Mouse (Mus musculus) embryonic facial prominence, embryonic 14.5 days (tissue): ENCODE results near the gene Ier5l. TPM values are rescaled to one million over a fixed set of nuclear protein-coding genes. Genes with fewer than 3 reads are reported as not detected.

Experiments used
- ATAC-seq: fragments of 200-750 bp; cut with Nextera tagmentation; 2 replicates; pipeline ENCODE4 v1.8.0; 2017; ENCODE audit warnings: low read depth, moderate number of reproducible peaks, moderate TSS enrichment
- DNase-seq: peaks from one replicate; pipeline ENCODE4 v3.0.0-alpha.2; 2015; ENCODE audit warnings: low spot score
- H3K27ac ChIP-seq: fragments of 300-500 bp; sonication (generic); replicated peaks from 2 replicates; pipeline ENCODE4 v1.5.1; 2014; ENCODE audit warnings: low read depth, mild to moderate bottlenecking, low read length, moderate library complexity
- H3K27me3 ChIP-seq: fragments of 300-500 bp; sonication (generic); replicated peaks from 2 replicates; pipeline ENCODE4 v1.6.1; 2014; ENCODE audit warnings: low read length; ENCODE audit not compliant: control insufficient read depth, insufficient read depth
- H3K36me3 ChIP-seq: fragments of 300-500 bp; sonication (generic); 2 replicates; pipeline ENCODE4 v1.6.1; 2014; ENCODE audit warnings: low read length, mixed read lengths; ENCODE audit not compliant: control insufficient read depth, insufficient read depth
- H3K4me1 ChIP-seq: fragments of 300-500 bp; sonication (generic); 2 replicates; pipeline ENCODE4 v1.6.1; 2014; ENCODE audit warnings: antibody characterized with exemption, low read length; ENCODE audit not compliant: control insufficient read depth, insufficient read depth
- H3K4me2 ChIP-seq: fragments of 300-500 bp; sonication (generic); 2 replicates; pipeline ENCODE4 v1.6.1; 2014; ENCODE audit warnings: low read depth, mild to moderate bottlenecking, low read length, moderate library complexity, mixed read lengths
- H3K4me3 ChIP-seq: fragments of 300-500 bp; sonication (generic); 2 replicates; pipeline ENCODE4 v1.5.1; 2014; ENCODE audit warnings: low read depth, mild to moderate bottlenecking, low read length
- H3K9ac ChIP-seq: fragments of 300-500 bp; sonication (generic); 2 replicates; pipeline ENCODE4 v1.6.1; 2014; ENCODE audit warnings: low read depth, mild to moderate bottlenecking, low read length, moderate library complexity, mixed read lengths
- H3K9me3 ChIP-seq: fragments of 300-500 bp; sonication (generic); 2 replicates; pipeline ENCODE4 v1.6.1; 2016; ENCODE audit warnings: low read length; ENCODE audit not compliant: control insufficient read depth
- WGBS: fragments of 180-500 bp; shearing (Covaris S2); extraction: QIAGEN DNeasy Blood & Tissue Kit; methylation state at CpG from one replicate; pipeline ENCODE4 v1.1.7; 2014; 5-methylcytosine and 5-hydroxymethylcytosine counted together
- polyA plus RNA-seq: library from polyadenylated mRNA; unstranded; fragments of >200 nt; fragmentation: Nextera tagmentation; extraction: Ambion mirVana; gene quantifications from 2 replicates; pipeline ENCODE4 v1.2.1, GENCODE M21; 2014

Gene Ier5l
- polyA plus RNA-seq, 1 experiment from 2014 or later: 3.4 TPM

- Histone ChIP-seq H3K9ac (no peak overlapping the region), H3K4me1 (peaks cover 2% of the 10 kb centered on the region), H3K36me3 (peaks cover 55% of the 10 kb centered on the region), H3K27me3 (no peaks in the 10 kb centered on the region), H3K27ac (no peak overlapping the region), H3K9me3 (peaks cover 13% of the 10 kb centered on the region), H3K4me2 (no peak overlapping the region), H3K4me3 (no peak overlapping the region)
- no peak for DNase-seq
- ATAC-seq: no peak
- WGBS: 66% methylated on average over 1 of the region's 1 CpGs
Measured at GRCm38 (mm10) chr2:30450530-30450929, 23.5 kb downstream of the Ier5l start.

- no peaks in the 10 kb centered on the region for H3K27me3 ChIP-seq
- H3K36me3 ChIP-seq: peaks cover 68% of the 10 kb centered on the region
- peaks cover 23% of the 10 kb centered on the region for H3K4me1 ChIP-seq
- WGBS: 76% methylated on average over 7 of the region's 7 CpGs
- no peak for ATAC-seq
- no peak overlapping the region for H3K4me3 ChIP-seq
- no peak overlapping the region for H3K4me2 ChIP-seq
- H3K9ac ChIP-seq: no peak overlapping the region
- no peak overlapping the region for H3K27ac ChIP-seq
- H3K9me3 ChIP-seq: peaks cover 13% of the 10 kb centered on the region
- DNase-seq: no peak
Measured at GRCm38 (mm10) chr2:30448371-30448770, 25.6 kb downstream of the Ier5l start.

- Histone ChIP-seq H3K27me3 (no peaks in the 10 kb centered on the region), H3K36me3 (peaks cover 71% of the 10 kb centered on the region), H3K9me3 (peaks cover 13% of the 10 kb centered on the region), H3K27ac (peak overlapping the region; percentile 21; the same call in 1 of the 2 replicates), H3K4me1 (peaks cover 35% of the 10 kb centered on the region), H3K9ac (0 out of 2 replicates have a peak overlapping the region, but pooled peaks have one; percentile 5), H3K4me2 (no peak overlapping the region), H3K4me3 (no peak overlapping the region)
- ATAC-seq (no peak), DNase-seq (no peak)
- 70% methylated on average over 10 of the region's 10 CpGs for WGBS
Measured at GRCm38 (mm10) chr2:30446891-30447826, 26.9 kb downstream of the Ier5l start.

GRCm38 (mm10) chr2:30445312-30445711 is 28.7 kb downstream of the Ier5l start:
- Histone ChIP-seq H3K9ac (peak overlapping the region; percentile 45), H3K4me3 (no peak overlapping the region), H3K4me2 (no peak overlapping the region), H3K36me3 (peaks cover 61% of the 10 kb centered on the region), H3K9me3 (peaks cover 10% of the 10 kb centered on the region), H3K27me3 (no peaks in the 10 kb centered on the region), H3K27ac (peak overlapping the region; percentile 78), H3K4me1 (peaks cover 51% of the 10 kb centered on the region)
- 30% methylated on average over 2 of the region's 2 CpGs for WGBS
- DNase-seq (peak; percentile 84), ATAC-seq (0 out of 2 replicates have a peak, but pooled peaks have one; percentile 16)

GRCm38 (mm10) chr2:30444450-30444849 is 29.6 kb downstream of the Ier5l start:
- DNase-seq (no peak), ATAC-seq (no peak)
- Histone ChIP-seq H3K27me3 (no peaks in the 10 kb centered on the region), H3K9ac (no peak overlapping the region), H3K36me3 (peaks cover 59% of the 10 kb centered on the region), H3K27ac (peak overlapping the region; percentile 99), H3K9me3 (peaks cover 2% of the 10 kb centered on the region), H3K4me3 (no peak overlapping the region), H3K4me2 (no peak overlapping the region), H3K4me1 (peaks cover 57% of the 10 kb centered on the region)

- 48% methylated on average over 5 of the region's 5 CpGs for WGBS
- H3K4me1 ChIP-seq: peaks cover 57% of the 10 kb centered on the region
- peak overlapping the region; percentile 99 for H3K27ac ChIP-seq
- H3K9me3 ChIP-seq: no peaks in the 10 kb centered on the region
- no peak for DNase-seq
- H3K9ac ChIP-seq: no peak overlapping the region
- H3K4me3 ChIP-seq: no peak overlapping the region
- ATAC-seq: no peak
- H3K36me3 ChIP-seq: peaks cover 59% of the 10 kb centered on the region
- H3K4me2 ChIP-seq: no peak overlapping the region
- no peaks in the 10 kb centered on the region for H3K27me3 ChIP-seq
Measured at GRCm38 (mm10) chr2:30444006-30444405, 30.0 kb downstream of the Ier5l start.

GRCm38 (mm10) chr2:30443281-30443680 is 30.7 kb downstream of the Ier5l start:
- Histone ChIP-seq H3K36me3 (peaks cover 61% of the 10 kb centered on the region), H3K27ac (peak overlapping the region; percentile 99), H3K27me3 (no peaks in the 10 kb centered on the region), H3K9ac (peak overlapping the region; percentile 65), H3K4me3 (no peak overlapping the region), H3K4me1 (peaks cover 57% of the 10 kb centered on the region), H3K4me2 (no peak overlapping the region; the same call in 1 of the 2 replicates), H3K9me3 (no peaks in the 10 kb centered on the region)
- WGBS: 57% methylated on average over 4 of the region's 4 CpGs
- ATAC-seq: no peak
- DNase-seq: no peak

- Histone ChIP-seq H3K4me2 (peak overlapping the region; percentile 59), H3K4me1 (peaks cover 57% of the 10 kb centered on the region), H3K36me3 (peaks cover 65% of the 10 kb centered on the region), H3K27me3 (no peaks in the 10 kb centered on the region), H3K27ac (peak overlapping the region; percentile 99), H3K9ac (peak overlapping the region; percentile 65), H3K4me3 (peak overlapping the region; percentile 26), H3K9me3 (no peaks in the 10 kb centered on the region)
- no peak for ATAC-seq
- DNase-seq: no peak
- WGBS: 23% methylated on average over 5 of the region's 5 CpGs
Measured at GRCm38 (mm10) chr2:30442498-30442890, 31.5 kb downstream of the Ier5l start.
